36 mouse cellular contexts compared by ENCODE assay signal in genomic region chr6:136413856-136414362, GRCm38 (mm10). TPM values are rescaled to one million over a fixed set of nuclear protein-coding genes. Genes with fewer than 3 reads are reported as not detected.
DNase-seq lines count a peak whose midpoint lies in the region; ATAC-seq lines count a peak whose summit lies in the region.
"Had no signal": no experiment of that assay in that cellular context is flagged by ENCODE, and none has a peak within 500 bp of the region (broad histone marks: within the 10 kb centered on the region; RNA-seq: fewer than 3 reads in every experiment).

No protein-coding gene starts in this region.

- no peaks in the 10 kb centered on the region for H3K9me3 ChIP-seq in midbrain, embryonic 15.5 days
- H3K9me3 ChIP-seq: embryonic facial prominence, embryonic 10.5 days; embryonic facial prominence, embryonic 13.5 days; forebrain, embryonic 15.5 days; heart, embryonic 10.5 days; heart, embryonic 13.5 days; hindbrain, embryonic 12.5 days; hindbrain, embryonic 15.5 days had no signal

- peak; percentile 63 for ATAC-seq in CD4-positive, CD25-positive, alpha-beta regulatory T cell, adult 4 months
- peak; percentile 5; the same call in 1 of the 2 replicates for ATAC-seq in megakaryocyte, adult 5-6 weeks (ENCODE audit: poor library complexity, severe bottlenecking)
- no peak for ATAC-seq in midbrain, embryonic 15.5 days (replicated peaks)
- ATAC-seq: forebrain, embryonic 15.5 days; inflammation-experienced regulatory T-cells, adult 6 months; Patski had no signal

- H3K36me3 ChIP-seq in midbrain, embryonic 15.5 days (replicated peaks): no peaks in the 10 kb centered on the region
- H3K36me3 ChIP-seq: embryonic facial prominence, embryonic 10.5 days; embryonic facial prominence, embryonic 13.5 days; forebrain, embryonic 12.5 days; forebrain, embryonic 15.5 days; G1E; heart, embryonic 10.5 days; heart, embryonic 13.5 days; hindbrain, embryonic 12.5 days; hindbrain, embryonic 15.5 days had no signal

- H3K27me3 ChIP-seq in midbrain, embryonic 15.5 days (replicated peaks): no peaks in the 10 kb centered on the region
- H3K27me3 ChIP-seq: embryonic facial prominence, embryonic 13.5 days; forebrain, embryonic 12.5 days; forebrain, embryonic 15.5 days; heart, embryonic 13.5 days; hindbrain, embryonic 12.5 days; hindbrain, embryonic 15.5 days; Patski had no signal

- no peak overlapping the region for H3K27ac ChIP-seq in midbrain, embryonic 15.5 days
- H3K27ac ChIP-seq: embryonic facial prominence, embryonic 10.5 days; embryonic facial prominence, embryonic 13.5 days; forebrain, embryonic 12.5 days; forebrain, embryonic 15.5 days; heart, adult 2 months; heart, embryonic 10.5 days; heart, embryonic 13.5 days; hindbrain, embryonic 12.5 days; hindbrain, embryonic 15.5 days had no signal

- DNase-seq in heart, adult 11 months: peak; percentile 16
- DNase-seq in heart, postnatal 25 days (ENCODE audit: low spot score): no peak
- peak; percentile 10 to 26 for DNase-seq in B cell, adult 2 months
- no peak for DNase-seq in testis, postnatal 10 days (ENCODE audit: low spot score)
- DNase-seq in ovary, postnatal 36 days (ENCODE audit: low spot score): no peak
- DNase-seq: adrenal gland, adult 2 months; adrenal gland, postnatal 14 days; cerebellum, adult 11-12 months; cerebellum, adult 8-10 months; cerebellum, postnatal 10 days; cerebellum, postnatal 36 days; embryo, embryonic 11 days; gastrocnemius, postnatal 25 days; heart, adult 2 months; heart, postnatal 14 days had no signal

- WGBS in midbrain, embryonic 15.5 days: 88% methylated on average over 5 of the region's 5 CpGs

- intact Hi-C loops in heart, postnatal 25 days (cut with DNase I): no loop called here

- H3K4me2 ChIP-seq in midbrain, embryonic 15.5 days: no peak overlapping the region
- H3K4me2 ChIP-seq: embryonic facial prominence, embryonic 13.5 days; forebrain, embryonic 12.5 days; forebrain, embryonic 15.5 days; heart, embryonic 13.5 days; hindbrain, embryonic 12.5 days; hindbrain, embryonic 15.5 days had no signal

- H3K9ac ChIP-seq in midbrain, embryonic 15.5 days: no peak overlapping the region
- H3K9ac ChIP-seq: embryonic facial prominence, embryonic 13.5 days; forebrain, embryonic 12.5 days; forebrain, embryonic 15.5 days; heart, embryonic 13.5 days; hindbrain, embryonic 12.5 days; hindbrain, embryonic 15.5 days had no signal

- H3K4me1 ChIP-seq in midbrain, embryonic 15.5 days: no peaks in the 10 kb centered on the region
- H3K4me1 ChIP-seq: embryonic facial prominence, embryonic 10.5 days; embryonic facial prominence, embryonic 13.5 days; forebrain, embryonic 12.5 days; forebrain, embryonic 15.5 days; hindbrain, embryonic 12.5 days; hindbrain, embryonic 15.5 days had no signal

- H3K4me3 ChIP-seq in midbrain, embryonic 15.5 days: no peak overlapping the region
- H3K4me3 ChIP-seq: embryonic facial prominence, embryonic 10.5 days; embryonic facial prominence, embryonic 13.5 days; erythroblast, embryonic 14.5 days; forebrain, embryonic 12.5 days; forebrain, embryonic 15.5 days; heart, adult 2 months; heart, embryonic 10.5 days; heart, embryonic 13.5 days; hindbrain, embryonic 12.5 days; hindbrain, embryonic 15.5 days had no signal

RNA-seq across cellular contexts. Expression of gene E330021D16Rik, which starts 1.5 kb away (rescaled TPM):
- total RNA-seq in heart, postnatal 25 days (2021): not detected
- 1 to 10 TPM; 1.1 to 1.7 TPM for polyA plus RNA-seq in CD4-positive, CD25-positive, alpha-beta regulatory T cell, adult 4 months (2017; shearing (Covaris generic))
- total RNA-seq in megakaryocyte, adult 5-6 weeks (2015): not detected in 2 replicates
- total RNA-seq in megakaryocyte, adult 5-6 weeks (2017): not detected in 2 replicates
- not detected in 2 replicates for polyA plus RNA-seq in midbrain, embryonic 15.5 days (2015; fragmentation: Nextera tagmentation; extraction: Ambion mirVana)
- total RNA-seq: adrenal gland, adult 2 months; adrenal gland, postnatal 14 days; CH12.LX; gastrocnemius, adult 8-10 months; gastrocnemius, postnatal 25 days; heart, adult 2 months; heart, postnatal 14 days; hematopoietic stem cell, adult 5-6 weeks had no signal
- polyA plus RNA-seq: adrenal gland, adult 2 months; cortical plate, adult 2 months; embryonic facial prominence, embryonic 13.5 days; erythroblast, embryonic 14.5 days; forebrain, embryonic 12.5 days; forebrain, embryonic 15.5 days; G1E; gonadal fat pad, adult 2 months; heart, adult 2 months; heart, embryonic 13.5 days; heart, embryonic 16.5 days; hindbrain, embryonic 12.5 days; hindbrain, embryonic 15.5 days; Patski had no signal

Comparison
In these comparisons a context has a peak if more than half of its experiments do, and no peak if none do; other contexts are left out.
1. DNase-seq: peak in heart, adult 11 months (single experiment) and B cell, adult 2 months (2 of 2); none in heart, postnatal 25 days (single experiment), testis, postnatal 10 days (single experiment) and ovary, postnatal 36 days (single experiment).